Mouse (Mus musculus) gastrocnemius, postnatal 36 days (tissue): ENCODE results near the gene Tmem59l. TPM values are rescaled to one million over a fixed set of nuclear protein-coding genes. Genes with fewer than 3 reads are reported as not detected.

Experiments used
- DNase-seq, 2 experiments: peaks; one replicate each; pipeline ENCODE4 v3.0.0; 2022
- intact Hi-C: fragments of 180-260 bp; cut with DNase I; formaldehyde crosslinking; loops from one replicate; pipeline ENCODE4 v1.15.1; 2025
- total RNA-seq, 2 experiments: library from RNA; stranded (reverse); gene quantifications; 2 replicates each; pipeline ENCODE4 v1.2.3; 2021

Gene Tmem59l
- total RNA-seq, 2 experiments from 2014 or later, result not detected

DNA sequence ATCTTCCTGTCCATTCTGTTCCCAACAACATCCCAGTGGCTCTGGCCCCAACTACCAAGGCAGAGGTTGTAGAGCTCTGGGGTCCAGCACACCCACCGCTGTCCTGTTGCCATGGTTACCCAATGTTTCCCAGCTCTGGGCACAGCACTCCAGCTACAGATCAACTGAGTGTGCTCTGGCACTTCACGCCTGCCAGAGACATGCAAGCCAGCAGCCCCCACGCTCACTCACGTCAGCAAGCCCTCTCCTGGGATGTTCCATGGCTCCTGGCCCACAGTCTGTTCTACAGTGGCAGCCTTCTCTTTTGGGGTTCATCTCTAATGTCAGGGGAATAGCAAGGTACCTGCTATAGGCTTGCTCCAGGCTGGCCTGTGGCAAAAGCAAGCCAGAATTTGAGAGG is 23.9 kb downstream of the Tmem59l start:
- peak; percentile 43 to 58 for DNase-seq

DNA sequence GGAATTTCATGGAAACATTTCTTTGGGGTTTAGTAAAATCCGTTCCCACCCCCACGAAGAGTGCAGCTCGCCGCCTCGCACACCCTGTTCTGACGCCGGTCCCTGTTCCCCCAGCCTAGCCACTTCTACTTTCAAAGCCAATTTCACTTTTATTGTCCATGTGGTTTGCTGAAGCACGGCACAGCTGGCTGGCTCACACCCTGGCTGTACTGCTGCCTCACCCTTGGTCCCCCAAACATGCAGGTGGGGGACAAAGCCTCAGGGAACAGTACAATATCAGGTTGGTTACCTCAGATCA is 24.7 kb downstream of the Tmem59l start:
- intact Hi-C loops, result no loop called here
- no peak for DNase-seq

More for the DNA sequence above, 23.9 kb downstream of the Tmem59l start:
- intact Hi-C loops, result no loop called here

DNA sequence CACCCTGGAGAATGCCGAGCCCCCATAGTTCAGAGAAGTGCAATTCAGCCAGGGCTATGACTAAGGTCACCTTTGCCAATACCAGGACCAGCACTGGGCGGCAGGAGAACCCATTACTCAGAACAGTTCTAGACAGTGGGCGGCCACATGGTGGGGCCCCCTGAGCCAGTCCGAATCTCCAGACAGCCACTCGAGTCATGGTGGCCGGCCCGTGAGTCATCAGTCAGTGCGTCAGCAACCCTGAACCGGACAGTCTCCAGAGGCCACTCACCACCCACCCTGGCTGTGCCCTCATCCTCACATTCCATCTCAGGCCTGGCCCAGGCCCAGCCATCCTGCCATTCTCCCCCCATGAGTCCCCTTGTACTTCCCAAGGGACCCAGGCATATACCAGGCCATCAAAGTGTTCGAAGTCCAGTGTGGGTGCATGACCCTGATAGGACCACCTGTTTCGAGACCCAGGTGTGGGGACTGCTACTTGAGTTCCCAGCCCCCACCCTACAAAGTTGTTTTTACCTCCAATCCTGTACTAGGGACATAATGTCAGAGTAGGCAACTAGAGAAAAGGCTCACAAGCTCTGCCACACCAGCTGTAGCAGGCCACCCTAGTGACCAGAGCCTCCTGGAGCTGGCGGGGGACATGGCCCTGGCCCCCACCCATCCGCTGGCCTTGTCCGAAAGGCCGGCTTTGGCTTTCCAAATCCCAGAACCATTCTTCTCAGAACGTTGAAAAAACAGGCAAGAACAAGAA is 25.2 kb downstream of the Tmem59l start:
- intact Hi-C loops, result no loop called here
- peak; percentile 48 to 52 for DNase-seq

DNA sequence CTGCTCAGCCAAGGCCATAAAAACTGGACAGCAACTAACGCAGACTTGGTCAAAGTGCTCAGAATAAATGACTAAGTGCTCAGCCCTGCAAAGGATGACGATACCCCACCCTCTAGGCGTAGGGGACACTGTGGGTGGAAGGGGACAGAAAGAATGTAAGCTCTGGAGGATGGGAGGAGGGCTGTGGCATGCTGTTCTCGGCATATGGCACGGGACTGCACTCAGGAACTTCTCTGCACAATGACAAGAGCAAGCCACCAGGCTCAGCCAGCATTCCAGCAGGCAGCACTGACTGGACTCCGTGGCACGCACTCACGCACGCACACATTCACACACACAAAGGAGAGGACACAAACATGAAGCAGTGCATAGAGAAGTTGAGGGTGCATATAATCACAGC is 26.6 kb downstream of the Tmem59l start:
- DNase-seq, result no peak
- intact Hi-C loops, result no loop called here

DNA sequence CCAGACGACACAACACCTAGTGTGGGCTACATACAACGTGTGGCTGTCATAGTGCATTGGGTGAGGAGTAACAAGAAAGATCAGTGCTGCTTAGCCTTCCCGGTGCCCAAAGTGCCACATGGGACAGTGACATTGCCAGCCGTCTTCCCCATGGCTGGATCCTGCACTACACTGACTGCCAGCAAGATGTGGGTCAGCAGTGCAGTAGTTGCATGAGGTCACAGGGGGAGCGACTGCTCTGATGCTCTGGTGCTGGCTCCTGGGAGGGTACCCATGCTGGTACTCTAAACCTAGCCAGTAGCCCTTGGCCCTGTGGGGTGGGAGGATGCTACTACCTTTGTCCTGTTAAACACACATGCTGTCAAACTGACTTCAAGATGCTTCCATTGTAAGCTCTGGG is 27.0 kb downstream of the Tmem59l start:
- DNase-seq, result no peak
- intact Hi-C loops, result no loop called here

DNA sequence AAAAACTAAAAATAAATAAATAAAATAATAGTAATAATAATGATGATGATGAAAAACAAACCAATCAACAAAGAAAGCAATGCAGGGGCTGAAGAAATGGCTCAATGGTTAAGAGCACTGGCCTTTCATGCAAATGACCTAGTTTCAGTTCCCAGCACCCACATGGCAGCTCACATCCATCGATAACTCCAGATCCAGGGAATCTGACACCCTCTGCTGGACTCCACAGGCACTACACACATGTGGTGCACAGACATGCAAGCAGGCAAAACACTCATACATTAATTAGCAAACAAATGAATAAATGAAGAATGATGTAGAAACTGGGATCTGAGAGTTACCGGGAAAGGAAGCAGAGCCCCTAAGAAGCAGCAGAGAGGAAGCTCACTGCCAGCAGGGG is 27.5 kb downstream of the Tmem59l start:
- intact Hi-C loops, result no loop called here
- no peak for DNase-seq

DNA sequence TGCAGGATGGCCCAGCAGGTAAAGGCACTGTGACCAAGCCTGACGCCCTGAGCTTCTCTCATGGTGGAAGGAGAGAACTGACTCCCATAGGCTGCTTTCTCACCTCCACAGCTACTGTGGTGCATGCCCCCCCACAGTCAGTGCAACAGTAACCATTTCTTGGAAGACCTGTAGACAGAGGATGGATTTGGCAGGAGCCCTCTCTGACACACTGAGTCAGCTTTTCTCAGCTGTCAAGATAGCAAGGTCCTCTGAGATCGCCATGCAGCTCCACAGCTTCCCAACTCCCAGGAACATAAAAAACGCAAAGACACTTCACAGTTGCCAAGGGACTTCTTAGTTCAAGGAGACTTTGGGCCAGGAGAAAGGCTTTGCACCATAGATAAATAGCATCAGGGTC is 28.7 kb downstream of the Tmem59l start:
- intact Hi-C loops, result loop anchor here (1.0 kb wide), 1 partner anchor 18 kb away; the partner anchor contains the start of gene Klhl26
- DNase-seq, result no peak

DNA sequence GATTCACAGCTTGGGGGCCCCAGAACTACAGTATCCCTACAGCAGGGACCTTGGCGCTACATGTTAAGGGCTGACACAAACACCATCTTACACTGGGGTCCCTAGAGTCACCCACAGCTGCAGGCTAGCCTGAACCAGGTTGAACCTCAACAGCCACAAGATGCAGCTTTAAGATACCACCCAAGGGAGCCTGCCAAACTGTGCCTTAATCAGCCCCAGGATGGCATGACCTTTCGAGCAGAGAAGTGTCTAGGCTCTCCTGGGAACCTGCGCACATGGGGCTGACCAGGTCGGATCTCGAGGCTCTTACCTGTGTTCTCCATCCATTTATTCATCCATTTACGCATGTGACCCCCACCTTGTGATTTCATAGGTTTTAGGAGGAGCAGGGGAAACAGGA is 29.3 kb downstream of the Tmem59l start:
- no peak for DNase-seq
- intact Hi-C loops, result loop anchor here (1.0 kb wide), 1 partner anchor 18 kb away; the partner anchor contains the start of gene Klhl26

DNA sequence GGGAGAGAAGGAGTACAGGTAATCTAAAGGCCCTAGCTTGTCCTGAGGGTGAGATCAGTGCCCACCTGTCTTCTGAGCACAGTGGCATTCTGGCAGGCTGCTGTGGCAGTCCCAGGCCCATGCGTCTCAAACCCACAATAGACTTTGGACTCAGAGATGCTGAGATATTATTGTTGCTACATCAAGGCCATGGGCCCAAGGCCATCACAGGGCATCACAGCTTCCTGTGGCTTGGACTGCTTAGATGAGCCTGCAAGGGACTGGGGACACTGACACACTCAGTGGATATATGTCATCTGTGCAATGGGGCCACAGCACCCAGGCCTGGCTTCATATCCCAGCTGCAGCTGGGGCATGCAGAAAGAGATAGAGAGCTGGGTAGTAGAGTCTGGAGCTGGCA is 30.2 kb downstream of the Tmem59l start:
- DNase-seq, result no peak
- intact Hi-C loops, result no loop called here

DNA sequence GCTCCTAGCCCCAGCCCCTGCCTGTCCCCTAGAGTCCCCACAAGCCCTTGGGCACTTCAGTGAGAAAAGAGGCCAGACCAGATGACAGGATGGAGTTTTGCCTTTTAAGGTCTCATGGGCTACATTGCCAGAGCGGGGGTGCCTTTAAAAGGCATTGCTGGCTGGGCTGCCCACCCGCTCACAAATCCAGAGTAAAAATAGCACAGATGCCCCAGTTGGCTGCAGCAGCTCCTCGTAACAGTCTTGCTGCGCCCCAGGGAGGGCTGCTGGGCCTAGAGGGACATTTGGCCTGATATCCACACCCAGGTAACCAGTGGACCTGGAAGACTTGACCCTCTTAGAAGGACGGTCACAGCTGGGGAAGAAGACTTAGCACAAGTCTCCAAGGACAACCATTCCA is 33.3 kb downstream of the Tmem59l start:
- intact Hi-C loops, result no loop called here

DNA sequence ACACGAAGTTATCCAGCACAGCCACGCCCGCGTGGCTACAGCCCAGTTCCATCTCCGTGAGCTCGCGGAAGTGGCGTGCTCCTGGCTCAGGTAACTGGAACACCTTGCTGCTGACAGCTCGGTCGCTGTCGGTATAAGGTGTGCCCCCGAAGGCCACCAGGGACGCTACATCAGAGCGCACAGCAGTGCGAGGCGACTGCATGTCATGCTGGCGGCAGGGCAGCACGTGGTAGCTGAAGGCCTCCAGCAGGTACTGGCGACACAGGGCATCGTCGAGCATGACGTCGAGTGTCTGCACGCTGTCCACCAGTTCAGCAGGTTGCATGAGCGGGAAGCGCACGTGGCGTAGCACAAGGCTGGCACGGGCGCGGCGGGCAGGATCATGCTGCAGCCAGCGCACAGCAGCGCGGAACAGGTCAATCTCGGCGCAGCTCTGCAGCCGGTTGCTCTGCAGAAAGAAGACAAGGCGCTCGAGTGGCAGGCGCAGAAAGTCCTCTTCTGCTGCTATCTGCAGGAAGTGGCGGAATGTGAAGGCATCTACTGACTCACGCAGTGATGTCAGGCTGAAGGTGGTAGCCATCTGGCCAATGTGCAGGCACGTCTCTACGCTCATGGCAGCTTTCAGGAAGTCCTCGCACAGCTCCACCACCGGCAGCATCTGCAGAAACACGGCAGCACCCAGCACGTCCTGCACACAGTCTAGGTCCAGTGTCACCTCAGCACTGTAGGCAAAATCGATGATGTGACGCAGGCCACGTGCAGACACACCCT is 34.8 kb downstream of the Tmem59l start:
- intact Hi-C loops, result no loop called here
- no peak for DNase-seq

More for the DNA sequence above, 33.3 kb downstream of the Tmem59l start:
- no peak for DNase-seq

DNA sequence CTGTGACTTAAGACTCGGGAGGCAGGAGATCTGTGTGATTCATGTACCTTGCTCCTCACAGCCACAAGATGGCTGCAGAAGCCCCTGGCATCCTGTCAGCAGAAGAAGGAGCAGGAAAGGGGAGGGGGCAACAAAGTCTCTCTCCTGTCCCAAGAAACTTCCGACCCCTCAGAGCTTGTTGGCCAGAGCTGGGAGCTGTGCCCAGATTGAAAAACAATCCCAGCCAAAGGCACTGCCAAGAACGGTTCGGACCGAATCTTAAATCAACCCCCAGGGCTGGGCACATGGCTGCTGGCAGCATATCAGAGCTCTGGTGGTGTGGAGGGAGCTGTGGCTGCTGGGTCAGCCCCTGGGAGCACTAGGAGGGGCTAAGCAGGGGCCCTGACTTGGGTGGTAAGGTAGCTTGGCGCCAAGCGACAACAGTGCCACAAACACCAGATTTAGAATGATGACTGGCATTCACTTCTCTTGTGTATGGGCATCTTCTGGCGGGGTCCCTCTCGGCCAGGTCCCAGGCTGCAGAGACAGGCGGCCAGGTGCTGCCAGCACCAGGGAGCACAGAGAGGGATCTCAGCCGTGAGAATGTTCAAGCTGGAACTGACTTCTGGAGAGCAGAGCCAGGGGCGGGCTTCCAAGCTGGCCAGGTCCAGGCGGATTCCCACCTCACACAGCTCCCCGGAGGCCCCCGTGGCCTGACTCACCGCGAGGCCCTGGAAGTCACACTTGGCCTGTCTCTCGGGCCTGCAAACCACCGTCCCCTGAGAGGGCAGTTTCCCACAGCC is 39.3 kb downstream of the Tmem59l start:
- intact Hi-C loops, result no loop called here
- peak; percentile 47 to 60 for DNase-seq

DNA sequence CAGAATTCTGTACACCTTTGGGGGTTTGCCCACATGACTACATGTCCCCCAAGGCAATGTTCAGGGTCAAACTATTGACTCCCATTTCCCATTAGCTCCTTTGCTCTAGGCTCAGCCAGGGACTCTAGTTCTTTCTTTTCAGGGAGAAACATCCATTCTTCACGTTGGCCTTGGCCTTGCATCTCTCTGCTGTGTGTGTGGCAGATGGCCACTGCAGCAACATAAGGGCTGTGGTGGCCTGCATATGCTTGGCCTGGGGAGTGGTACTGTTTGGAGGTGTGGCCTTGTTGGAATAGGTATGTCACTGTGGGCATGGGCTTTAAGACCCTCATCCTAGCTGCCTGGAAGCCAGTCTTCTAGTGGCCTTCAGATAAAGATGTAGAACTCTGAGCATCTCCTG is 41.2 kb downstream of the Tmem59l start:
- no peak for DNase-seq
- intact Hi-C loops, result no loop called here

DNA sequence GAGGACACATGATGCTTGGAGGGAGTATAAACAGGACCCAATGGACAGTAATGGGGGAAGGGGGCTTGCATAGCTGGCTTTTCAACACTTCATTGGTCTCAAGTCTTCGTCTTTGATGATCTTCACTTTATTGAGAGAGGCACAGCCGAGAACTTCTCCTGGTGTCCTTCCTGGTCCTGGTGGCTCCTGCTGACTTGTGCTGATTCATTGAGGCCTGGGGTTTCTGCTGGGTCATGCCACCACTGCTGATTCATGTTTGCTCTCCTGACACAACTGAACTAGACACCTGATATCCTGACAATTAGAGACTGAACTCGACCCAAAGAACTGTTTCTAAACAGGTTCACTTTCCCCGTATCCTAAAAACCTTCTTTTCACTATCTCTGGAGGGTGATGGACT is 43.8 kb downstream of the Tmem59l start:
- intact Hi-C loops, result no loop called here
- DNase-seq, result no peak

DNA sequence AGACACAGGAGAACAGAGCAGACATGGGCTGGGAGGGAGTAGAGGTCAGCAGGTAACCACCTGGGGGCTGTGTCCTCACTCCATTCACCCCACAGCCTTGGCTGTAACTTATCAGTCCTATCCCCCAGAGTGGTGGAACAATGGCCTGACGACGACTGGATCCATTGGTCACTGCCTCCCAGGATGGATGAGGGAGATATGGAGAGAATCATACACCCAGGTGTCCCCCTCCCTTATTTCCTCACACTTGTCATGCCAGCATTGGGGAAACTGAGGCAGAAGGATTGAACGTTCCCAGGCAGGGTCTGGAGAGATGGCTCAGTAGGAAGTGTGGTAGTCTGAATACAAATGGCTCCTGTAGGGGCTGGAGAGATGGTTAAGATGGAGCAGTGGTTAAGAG is 45.6 kb downstream of the Tmem59l start:
- intact Hi-C loops, result no loop called here
- DNase-seq, result no peak

DNA sequence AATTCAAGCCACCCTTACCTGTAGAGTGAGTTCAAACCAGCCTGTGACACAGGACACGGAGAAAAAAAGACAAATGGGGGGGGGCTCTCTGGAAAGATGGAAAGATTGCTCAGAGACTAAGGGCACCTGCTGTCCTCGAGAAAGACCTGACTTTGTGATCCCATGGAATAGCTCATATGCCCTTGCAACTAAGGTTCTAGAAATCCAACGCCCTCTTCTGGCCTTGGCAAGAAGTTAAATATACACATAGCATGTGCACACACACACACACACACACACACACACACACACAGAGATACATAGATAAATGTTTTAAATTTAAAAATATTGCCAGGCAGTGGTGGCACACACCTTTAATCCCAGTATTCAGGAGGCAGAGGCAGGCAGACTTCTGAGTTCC is 46.9 kb downstream of the Tmem59l start:
- intact Hi-C loops, result no loop called here
- no peak for DNase-seq

DNA sequence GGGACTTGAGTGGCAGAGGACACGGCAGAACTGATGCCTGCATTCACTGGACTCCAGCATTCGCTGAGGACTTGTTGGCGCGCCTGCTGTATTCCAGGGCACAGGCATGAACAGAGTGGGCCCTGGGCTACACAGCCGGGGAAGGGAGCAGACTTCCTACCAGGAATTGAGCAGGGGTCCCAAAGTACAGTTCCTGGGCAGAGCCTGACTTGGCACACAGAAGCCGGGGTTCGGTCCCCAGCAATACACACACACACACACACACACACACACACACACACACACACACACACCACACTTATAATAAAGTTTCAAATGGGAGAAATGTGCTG is 47.3 kb downstream of the Tmem59l start:
- no peak for DNase-seq
- intact Hi-C loops, result loop anchor here (5.0 kb wide), 1 partner anchor 43 kb away; no protein-coding TSS in a partner anchor

DNA sequence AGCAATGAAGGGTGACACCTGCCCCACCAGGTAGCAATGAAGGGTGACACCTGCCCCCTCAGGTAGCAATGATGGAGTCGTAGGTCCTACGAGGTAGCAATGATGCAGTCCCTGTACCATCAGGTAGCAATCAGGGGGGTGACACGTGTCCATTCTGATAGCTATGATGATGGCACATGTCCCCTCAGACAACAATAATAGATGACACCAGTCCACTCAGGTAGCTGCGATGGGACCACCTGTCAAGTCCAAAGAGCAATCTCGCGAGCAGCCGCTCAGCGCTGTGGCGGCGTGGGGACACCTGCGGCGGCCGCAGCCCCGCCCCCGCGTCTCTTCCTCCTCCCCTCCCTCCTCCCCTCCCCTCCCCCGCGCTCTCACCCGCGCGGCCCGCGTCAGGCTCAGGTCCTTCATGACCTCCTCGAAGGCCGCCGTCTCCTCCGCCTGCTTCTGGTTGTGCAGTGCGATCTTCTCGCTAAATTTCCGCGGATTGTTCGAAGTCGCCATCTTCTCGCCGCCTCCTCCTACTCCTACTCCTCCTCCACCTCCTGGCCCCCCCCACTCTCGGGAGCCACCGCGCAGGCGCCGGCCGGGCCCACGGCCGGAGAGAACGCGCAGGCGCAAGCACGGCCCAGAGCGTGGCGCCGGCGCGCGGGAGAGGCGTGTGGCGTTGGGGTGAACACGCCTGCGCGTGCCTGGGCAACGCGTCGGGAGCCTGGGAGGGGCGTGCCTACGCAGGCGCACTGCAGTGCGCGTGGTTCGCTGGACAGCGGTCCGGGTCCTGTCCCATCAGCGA is 47.9 kb downstream of the Tmem59l start, which contains the start of gene Crtc1:
TSS of gene Crtc1 (minus strand) at position 525 of the 793 bp plus-strand sequence.
- peak; percentile 95 to 96 for DNase-seq
- intact Hi-C loops, result loop anchor here (5.0 kb wide), 1 partner anchor 42 kb away; no protein-coding TSS in a partner anchor

DNA sequence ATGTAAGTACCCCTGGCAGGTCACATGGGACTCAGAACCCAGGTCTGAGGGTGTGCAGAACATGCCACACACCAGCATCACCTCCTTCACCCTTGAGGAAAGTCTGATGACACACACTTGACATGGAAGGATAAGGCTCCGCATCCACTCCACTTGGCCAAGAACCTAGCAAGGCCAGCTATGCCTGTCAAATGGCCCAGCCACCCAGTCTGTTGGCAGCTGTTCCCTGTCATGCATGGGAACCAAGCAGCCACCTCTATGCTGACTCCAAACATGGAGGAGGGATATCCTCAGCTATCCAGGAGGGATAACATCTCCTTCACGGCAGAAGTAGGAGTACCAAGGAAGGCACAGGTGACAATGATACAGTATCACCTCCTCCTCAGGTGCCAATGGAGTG is 48.7 kb downstream of the Tmem59l start:
- DNase-seq, result no peak
- intact Hi-C loops, result loop anchor here (5.0 kb wide), 1 partner anchor 41 kb away; no protein-coding TSS in a partner anchor

DNA sequence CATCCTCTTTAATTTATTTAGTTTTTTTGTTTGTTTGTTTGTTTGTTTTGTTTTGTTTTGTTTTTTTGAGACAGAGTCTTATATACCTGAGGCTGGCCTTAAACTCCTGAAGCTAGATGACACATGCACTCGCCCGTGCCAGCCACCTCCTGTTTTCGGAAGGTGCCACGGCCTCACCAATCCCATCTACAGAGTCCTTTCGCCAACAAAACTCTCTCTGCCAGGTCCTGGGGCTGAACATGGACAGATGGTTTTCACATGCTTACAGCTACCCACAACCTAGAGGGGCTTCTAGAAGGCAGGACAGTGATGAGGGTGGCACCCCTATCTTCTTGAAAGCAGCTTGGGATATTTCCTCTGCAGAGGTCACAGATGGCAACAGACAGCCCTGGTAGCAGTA is 52.0 kb downstream of the Tmem59l start:
- intact Hi-C loops, result loop anchor here (5.0 kb wide), 1 partner anchor 38 kb away; no protein-coding TSS in a partner anchor
- no peak for DNase-seq
